Mouse (Mus musculus): Measurements from ENCODE around the gene Snapc1. TPM values are rescaled to one million over a fixed set of nuclear protein-coding genes. Genes with fewer than 3 reads are reported as not detected.

Snapc1 gene
- 33.4 and 35.2 TPM in 2 replicates for polyA plus RNA-seq (2012; rRNA removed)

- no peak for TF ChIP-seq CTCF (IDR thresholded peaks at IDR 0.05; ENCODE audit: borderline replicate concordance, insufficient read depth, low read depth, low read length)
- TF ChIP-seq POLR2A (IDR thresholded peaks at IDR 0.05; ENCODE audit: borderline replicate concordance, insufficient read depth, low read length), result peak; percentile 78; the same call in 1 of the 2 replicates
- peak within 1 kb of the TSS; percentile 66 for H3K4me3 ChIP-seq (replicated peaks; ENCODE audit: insufficient read depth, low read depth, low read length)
- H3K4me1 ChIP-seq (ENCODE audit: control insufficient read depth, insufficient read depth, low read length), result peaks cover 2% of the 10 kb centered on the region; the same call in 1 of the 2 replicates
- DNase-seq, result peak; percentile 96 to 98
- no peaks in the 10 kb centered on the region for H3K27me3 ChIP-seq (ENCODE audit: control insufficient read depth, insufficient read depth, low read length)
- WGBS, result under 1% methylated on average over 60 of the region's 60 CpGs
- peak within 1 kb of the TSS; percentile 53 for H3K27ac ChIP-seq (ENCODE audit: insufficient read depth, low read length)
Observed at GRCm38 (mm10) chr12:73964291-73965281, at the start of gene Snapc1. Snapc1 (plus strand) TSS chr12:73964481.

GRCm38 (mm10) chr12:73918479-73918878, 45.8 kb upstream of the Snapc1 start:
- Histone ChIP-seq H3K27me3 (ENCODE audit: control insufficient read depth, insufficient read depth, low read length) (no peaks in the 10 kb centered on the region), H3K27ac (ENCODE audit: insufficient read depth, low read length) (no peak overlapping the region), H3K4me3 (replicated peaks; ENCODE audit: insufficient read depth, low read depth, low read length) (no peak overlapping the region), H3K4me1 (ENCODE audit: control insufficient read depth, insufficient read depth, low read length) (no peaks in the 10 kb centered on the region; the same call in 1 of the 2 replicates)
- WGBS, result 22% methylated on average over 5 of the region's 5 CpGs
- no peak for TF ChIP-seq POLR2A (IDR thresholded peaks at IDR 0.05; ENCODE audit: borderline replicate concordance, insufficient read depth, low read length)
- no peak for TF ChIP-seq CTCF (IDR thresholded peaks at IDR 0.05; ENCODE audit: borderline replicate concordance, insufficient read depth, low read depth, low read length)
- peak; percentile 40 to 68 for DNase-seq

GRCm38 (mm10) chr12:73930266-73930665, 34.0 kb upstream of the Snapc1 start:
- WGBS, result 75% methylated on average over 3 of the region's 3 CpGs
- TF ChIP-seq POLR2A (IDR thresholded peaks at IDR 0.05; ENCODE audit: borderline replicate concordance, insufficient read depth, low read length) (no peak), CTCF (IDR thresholded peaks at IDR 0.05; ENCODE audit: borderline replicate concordance, insufficient read depth, low read depth, low read length) (no peak)

DNA sequence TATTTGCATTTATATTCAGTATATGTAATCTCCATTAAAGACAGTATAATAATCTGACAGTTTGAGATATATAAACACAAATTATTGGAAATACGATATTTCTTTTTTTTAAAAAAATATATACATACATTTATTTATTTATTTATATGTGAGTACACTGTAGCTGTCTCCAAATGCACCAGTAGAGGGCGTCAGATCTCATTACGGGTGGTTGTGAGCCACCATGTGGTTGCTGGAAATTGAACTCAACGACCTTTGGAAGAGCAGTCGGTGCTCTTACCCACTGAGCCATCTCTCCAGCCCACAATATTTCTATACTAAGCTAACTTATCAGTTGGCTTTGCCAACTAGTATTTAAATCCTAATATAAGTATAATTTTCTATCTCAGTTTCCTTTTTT, 33.0 kb upstream of the Snapc1 start:
- no peak overlapping the region for H3K27ac ChIP-seq (ENCODE audit: insufficient read depth, low read length)
- no peaks in the 10 kb centered on the region for H3K27me3 ChIP-seq (ENCODE audit: control insufficient read depth, insufficient read depth, low read length)
- TF ChIP-seq POLR2A (IDR thresholded peaks at IDR 0.05; ENCODE audit: borderline replicate concordance, insufficient read depth, low read length), result no peak
- peak; percentile 33; the same call in 1 of the 2 replicates for TF ChIP-seq CTCF (IDR thresholded peaks at IDR 0.05; ENCODE audit: borderline replicate concordance, insufficient read depth, low read depth, low read length)
- 41% methylated on average over 5 of the region's 5 CpGs for WGBS
- no peaks in the 10 kb centered on the region for H3K4me1 ChIP-seq (ENCODE audit: control insufficient read depth, insufficient read depth, low read length)
- peak in 1 of 2 experiments; percentile 31 for DNase-seq
- H3K4me3 ChIP-seq (replicated peaks; ENCODE audit: insufficient read depth, low read depth, low read length), result no peak overlapping the region

More at GRCm38 (mm10) chr12:73930266-73930665, 34.0 kb upstream of the Snapc1 start:
- Histone ChIP-seq H3K27ac (ENCODE audit: insufficient read depth, low read length) (no peak overlapping the region), H3K4me3 (replicated peaks; ENCODE audit: insufficient read depth, low read depth, low read length) (no peak overlapping the region), H3K4me1 (ENCODE audit: control insufficient read depth, insufficient read depth, low read length) (no peaks in the 10 kb centered on the region), H3K27me3 (ENCODE audit: control insufficient read depth, insufficient read depth, low read length) (no peaks in the 10 kb centered on the region)
- DNase-seq, result no peak

- H3K4me3 ChIP-seq (replicated peaks; ENCODE audit: insufficient read depth, low read depth, low read length), result no peak overlapping the region
- no peak for DNase-seq
- 83% methylated on average over 2 of the region's 2 CpGs for WGBS
- no peak for TF ChIP-seq CTCF (IDR thresholded peaks at IDR 0.05; ENCODE audit: borderline replicate concordance, insufficient read depth, low read depth, low read length)
- no peak for TF ChIP-seq POLR2A (IDR thresholded peaks at IDR 0.05; ENCODE audit: borderline replicate concordance, insufficient read depth, low read length)
- H3K27ac ChIP-seq (ENCODE audit: insufficient read depth, low read length), result no peak overlapping the region
- no peaks in the 10 kb centered on the region for H3K27me3 ChIP-seq (ENCODE audit: control insufficient read depth, insufficient read depth, low read length)
- no peaks in the 10 kb centered on the region for H3K4me1 ChIP-seq (ENCODE audit: control insufficient read depth, insufficient read depth, low read length)
Observed at GRCm38 (mm10) chr12:73934528-73934927, 29.8 kb upstream of the Snapc1 start.

DNA sequence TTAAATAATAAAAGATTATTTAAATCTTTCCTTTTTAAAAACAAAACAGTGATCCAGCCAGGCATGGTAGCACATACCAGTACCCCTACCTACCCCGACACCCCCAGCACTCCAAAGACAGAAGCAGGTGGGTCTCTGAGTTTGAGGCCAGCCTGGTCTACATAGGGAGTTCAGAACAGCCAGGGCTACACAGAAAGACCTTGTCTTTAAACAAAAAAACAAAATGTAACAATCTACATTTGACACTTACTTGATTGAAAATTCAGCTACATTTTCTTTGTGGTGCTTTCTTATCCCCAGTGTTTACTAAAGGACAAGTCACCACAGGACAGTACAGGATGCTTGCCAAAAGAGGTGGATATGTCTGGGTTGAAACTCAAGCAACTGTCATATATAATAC, 26.9 kb upstream of the Snapc1 start, which contains the start of gene Gm49321:
TSS of gene Gm49321 (plus strand) at position 301 of the 400 bp plus-strand sequence.
- H3K27ac ChIP-seq (ENCODE audit: insufficient read depth, low read length), result no peak within 1 kb of the TSS
- no peaks in the 10 kb centered on the region for H3K4me1 ChIP-seq (ENCODE audit: control insufficient read depth, insufficient read depth, low read length)
- WGBS, result 98% methylated on average over 1 of the region's 1 CpGs

GRCm38 (mm10) chr12:73939542-73939941, 24.7 kb upstream of the Snapc1 start:
- DNase-seq, result no peak
- Histone ChIP-seq H3K27me3 (ENCODE audit: control insufficient read depth, insufficient read depth, low read length) (no peaks in the 10 kb centered on the region), H3K4me1 (ENCODE audit: control insufficient read depth, insufficient read depth, low read length) (no peaks in the 10 kb centered on the region), H3K4me3 (replicated peaks; ENCODE audit: insufficient read depth, low read depth, low read length) (no peak overlapping the region), H3K27ac (ENCODE audit: insufficient read depth, low read length) (no peak overlapping the region)
- WGBS, result 78% methylated on average over 6 of the region's 6 CpGs
- TF ChIP-seq POLR2A (IDR thresholded peaks at IDR 0.05; ENCODE audit: borderline replicate concordance, insufficient read depth, low read length) (no peak), CTCF (IDR thresholded peaks at IDR 0.05; ENCODE audit: borderline replicate concordance, insufficient read depth, low read depth, low read length) (no peak)

More for the DNA sequence above, 26.9 kb upstream of the Snapc1 start, which contains the start of gene Gm49321:
- TF ChIP-seq POLR2A (IDR thresholded peaks at IDR 0.05; ENCODE audit: borderline replicate concordance, insufficient read depth, low read length) (no peak), CTCF (IDR thresholded peaks at IDR 0.05; ENCODE audit: borderline replicate concordance, insufficient read depth, low read depth, low read length) (no peak)
- DNase-seq, result no peak
- H3K4me3 ChIP-seq (replicated peaks; ENCODE audit: insufficient read depth, low read depth, low read length), result no peak within 1 kb of the TSS
- H3K27me3 ChIP-seq (ENCODE audit: control insufficient read depth, insufficient read depth, low read length), result no peaks in the 10 kb centered on the region
